Mouse (Mus musculus): ENCODE data around the gene Zfp90. TPM values are rescaled to one million over a fixed set of nuclear protein-coding genes. Genes with fewer than 3 reads are reported as not detected.

Gene Zfp90
- 1.1 TPM for polyA plus RNA-seq (2014; fragmentation: Illumina TruSeq; extraction: RNeasy Lipid Tissue Mini Kit (QIAGEN cat#74804); ENCODE audit: low read depth, low replicate concordance)

DNA sequence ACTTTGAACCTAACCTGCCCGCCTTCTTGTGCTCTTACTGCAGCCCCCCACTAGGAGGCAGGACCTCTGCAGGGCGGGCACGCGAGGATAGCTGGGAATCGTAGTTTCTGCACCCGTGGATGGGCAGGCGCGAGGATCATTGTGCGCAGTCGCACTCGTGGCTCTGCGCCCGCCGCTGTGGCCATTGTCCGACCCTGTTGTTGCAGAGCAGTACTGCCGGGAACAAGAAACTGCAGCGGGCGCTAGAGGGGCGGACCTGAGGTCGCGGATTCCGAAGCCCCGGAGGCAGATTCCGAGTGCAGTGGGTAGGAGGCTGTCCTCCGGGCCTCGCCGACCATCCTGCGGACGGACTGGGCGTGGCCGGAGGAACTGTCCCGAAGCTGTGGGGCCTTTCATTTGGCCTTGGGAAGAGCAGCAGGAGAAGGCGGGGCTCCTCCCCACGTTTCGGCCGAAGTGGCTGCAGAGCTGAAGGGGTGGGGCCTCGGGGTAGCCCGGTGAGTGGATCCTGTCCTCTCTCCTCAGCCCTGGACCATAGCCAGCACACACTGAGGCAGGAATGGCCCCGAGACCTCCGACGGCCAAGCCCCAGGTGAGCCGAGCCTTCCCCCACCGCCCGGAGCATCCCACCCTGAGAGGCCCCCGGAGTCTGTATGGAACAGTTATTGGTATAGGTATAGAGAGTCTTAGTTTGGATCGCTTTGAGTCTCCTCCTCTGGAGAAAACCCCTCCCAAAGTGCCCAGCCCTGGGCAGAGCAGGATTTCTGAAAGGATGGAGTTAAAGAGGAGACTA is at the start of gene Zfp90:
TSS of gene Zfp90 (plus strand) at position 146 of the 790 bp plus-strand sequence.

Other genes with a start within 250 kb of the Zfp90 start
- 0.26 TPM for gene Slc7a6, start 246.5 kb upstream of the Zfp90 start, polyA plus RNA-seq (2014; fragmentation: Illumina TruSeq; extraction: RNeasy Lipid Tissue Mini Kit (QIAGEN cat#74804); ENCODE audit: low read depth, low replicate concordance)
- gene Slc7a6os, start 204.4 kb upstream of the Zfp90 start, polyA plus RNA-seq (2014; fragmentation: Illumina TruSeq; extraction: RNeasy Lipid Tissue Mini Kit (QIAGEN cat#74804); ENCODE audit: low read depth, low replicate concordance): 26.2 TPM
- 3.0 TPM for gene Prmt7, start 204.4 kb upstream of the Zfp90 start, polyA plus RNA-seq (2014; fragmentation: Illumina TruSeq; extraction: RNeasy Lipid Tissue Mini Kit (QIAGEN cat#74804); ENCODE audit: low read depth, low replicate concordance)
- 0.29 TPM for gene Smpd3, start 77.3 kb upstream of the Zfp90 start, polyA plus RNA-seq (2014; fragmentation: Illumina TruSeq; extraction: RNeasy Lipid Tissue Mini Kit (QIAGEN cat#74804); ENCODE audit: low read depth, low replicate concordance)
- gene 6030452D12Rik, start 85.2 kb downstream of the Zfp90 start, polyA plus RNA-seq (2014; fragmentation: Illumina TruSeq; extraction: RNeasy Lipid Tissue Mini Kit (QIAGEN cat#74804); ENCODE audit: low read depth, low replicate concordance): not detected
- gene Cdh3, start 95.6 kb downstream of the Zfp90 start, polyA plus RNA-seq (2014; fragmentation: Illumina TruSeq; extraction: RNeasy Lipid Tissue Mini Kit (QIAGEN cat#74804); ENCODE audit: low read depth, low replicate concordance): not detected
- gene Gm10073, start 158.1 kb downstream of the Zfp90 start, polyA plus RNA-seq (2014; fragmentation: Illumina TruSeq; extraction: RNeasy Lipid Tissue Mini Kit (QIAGEN cat#74804); ENCODE audit: low read depth, low replicate concordance): not detected
- gene Cdh1, start 188.0 kb downstream of the Zfp90 start, polyA plus RNA-seq (2014; fragmentation: Illumina TruSeq; extraction: RNeasy Lipid Tissue Mini Kit (QIAGEN cat#74804); ENCODE audit: low read depth, low replicate concordance): 28.3 TPM